Mouse (Mus musculus): ENCODE measurements around the gene Zbtb6.

Zbtb6 gene

GRCm38 (mm10) chr2:37376018-37376417 is 67.0 kb downstream of the Zbtb6 start:
- in situ Hi-C loops (cut with MboI; ENCODE audit: unreplicated experiment in 2 of 2): loop anchor here (25.0 kb wide), 1 partner anchor 236 kb away; no protein-coding TSS in a partner anchor

Measured in v-Abl transformed pro-B cells (cell line).